Mouse (Mus musculus) thymus, adult 2 months (tissue): ENCODE data around the gene Ankle2.

ENCODE experiments used
- CTCF ChIP-seq: fragments of 200-500 bp; IDR thresholded peaks from 2 replicates; pipeline ENCODE4 v1.5.1; 2012; ENCODE audit warnings: mild to moderate bottlenecking, control low read depth, low read length, moderate library complexity, borderline replicate concordance; ENCODE audit not compliant: control insufficient read depth, poor library complexity, insufficient read depth; ENCODE audit errors: extremely low read depth
- POLR2A ChIP-seq: fragments of 200-500 bp; IDR thresholded peaks from 2 replicates; pipeline ENCODE4 v1.6.1; 2012; ENCODE audit warnings: mild to moderate bottlenecking, low read length, control low read depth, moderate library complexity; ENCODE audit not compliant: control insufficient read depth, poor library complexity, insufficient read depth; ENCODE audit errors: extremely low read depth

DNA sequence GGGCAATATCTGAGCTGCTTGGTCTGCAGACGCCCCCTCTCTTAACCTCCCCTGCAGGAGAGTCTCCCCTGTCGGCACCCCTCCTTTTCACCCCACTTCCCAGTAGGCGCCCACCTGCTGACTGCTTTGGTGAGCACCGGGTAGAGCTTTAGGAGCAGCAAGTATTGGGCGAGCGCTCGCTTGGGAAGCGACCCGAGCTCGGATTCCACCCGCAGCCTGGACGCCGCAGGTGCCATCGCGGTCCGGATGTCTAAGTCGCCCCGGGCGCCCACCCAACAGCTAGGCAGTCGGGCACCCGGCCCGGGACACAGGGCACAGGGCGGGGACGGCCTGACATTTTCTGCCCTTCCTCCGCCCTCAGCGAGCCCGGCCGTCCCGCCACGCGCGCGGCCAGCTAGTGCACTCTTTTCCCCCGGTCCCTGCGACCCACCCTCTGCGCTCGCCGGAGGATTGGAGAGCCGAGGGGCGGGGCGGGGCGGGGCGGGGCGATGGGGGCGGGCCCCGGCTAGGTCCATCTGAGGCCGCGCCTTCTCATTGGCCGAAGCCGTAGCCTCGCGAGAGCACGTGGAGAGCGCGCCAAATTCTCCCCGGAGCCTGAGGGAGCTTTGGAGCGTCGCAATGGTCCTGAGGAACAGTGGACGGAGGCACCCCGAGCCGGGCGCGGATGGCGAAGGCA is 55.1 kb downstream of the Ankle2 start, which contains the start of the genes Pxmp2 and Pole:
- TF ChIP-seq POLR2A: no peak
- 0 out of 2 replicates have a peak, but pooled peaks have one; percentile 19 for TF ChIP-seq CTCF
